Mouse (Mus musculus) forebrain, embryonic 12.5 days (tissue): ENCODE measurements around the gene Tbc1d30. TPM values are rescaled to one million over a fixed set of nuclear protein-coding genes. Genes with fewer than 3 reads are reported as not detected.

Experiments
- ATAC-seq: fragments of 200-750 bp; cut with Nextera tagmentation; 2 replicates; pipeline ENCODE4 v1.8.0; 2017; ENCODE audit warnings: moderate TSS enrichment; ENCODE audit not compliant: low FRiP score
- H3K27ac ChIP-seq: fragments of 300-500 bp; sonication (generic); 2 replicates; pipeline ENCODE4 v1.5.1; 2016; ENCODE audit warnings: mild to moderate bottlenecking
- H3K27me3 ChIP-seq: fragments of 300-500 bp; sonication (generic); 2 replicates; pipeline ENCODE4 v1.6.1; 2016; ENCODE audit warnings: mild to moderate bottlenecking
- H3K36me3 ChIP-seq: fragments of 300-500 bp; sonication (generic); replicated peaks from 2 replicates; pipeline ENCODE4 v1.6.1; 2016; ENCODE audit warnings: mild to moderate bottlenecking
- H3K4me1 ChIP-seq: fragments of 300-500 bp; sonication (generic); 2 replicates; pipeline ENCODE4 v1.6.1; 2016
- H3K4me2 ChIP-seq: fragments of 300-500 bp; sonication (generic); 2 replicates; pipeline ENCODE4 v1.6.1; 2016; ENCODE audit warnings: mild to moderate bottlenecking, moderate library complexity
- H3K4me3 ChIP-seq: fragments of 300-500 bp; sonication (generic); replicated peaks from 2 replicates; pipeline ENCODE4 v1.5.1; 2016; ENCODE audit warnings: mild to moderate bottlenecking
- H3K9ac ChIP-seq: fragments of 300-500 bp; sonication (generic); 2 replicates; pipeline ENCODE4 v1.6.1; 2016; ENCODE audit warnings: mild to moderate bottlenecking
- H3K9me3 ChIP-seq: fragments of 300-500 bp; sonication (generic); 2 replicates; pipeline ENCODE4 v1.6.1; 2016
- WGBS: fragments of 180-500 bp; shearing (Covaris S2); methylation state at CpG from one replicate; pipeline ENCODE4 v1.1.7; 2016; 5-methylcytosine and 5-hydroxymethylcytosine counted together
- polyA plus RNA-seq: library from polyadenylated mRNA; unstranded; fragments of >200 nt; fragmentation: Nextera tagmentation; extraction: Ambion mirVana; gene quantifications from 2 replicates; pipeline ENCODE4 v1.2.1, GENCODE M21; 2016

Tbc1d30 gene
- polyA plus RNA-seq, 1 experiment from 2014 or later, result 5.0 TPM

- WGBS, result 82% methylated on average over 7 of the region's 7 CpGs
- Histone ChIP-seq H3K9me3 (no peaks in the 10 kb centered on the region), H3K9ac (no peak overlapping the region), H3K27me3 (peaks cover 13% of the 10 kb centered on the region; the same call in 1 of the 2 replicates), H3K27ac (no peak overlapping the region), H3K4me2 (no peak overlapping the region), H3K36me3 (no peaks in the 10 kb centered on the region), H3K4me1 (no peaks in the 10 kb centered on the region), H3K4me3 (no peak overlapping the region)
- no peak for ATAC-seq
Measured at GRCm38 (mm10) chr10:121252781-121253180, 98.3 kb downstream of the Tbc1d30 start.

GRCm38 (mm10) chr10:121251191-121251590, 99.9 kb downstream of the Tbc1d30 start:
- ATAC-seq, result no peak
- no peak overlapping the region for H3K27ac ChIP-seq
- no peak overlapping the region for H3K4me3 ChIP-seq
- H3K4me1 ChIP-seq, result no peaks in the 10 kb centered on the region
- H3K9ac ChIP-seq, result no peak overlapping the region
- WGBS, result 63% methylated on average over 8 of the region's 8 CpGs
- peaks cover 9% of the 10 kb centered on the region; the same call in 1 of the 2 replicates for H3K27me3 ChIP-seq
- H3K4me2 ChIP-seq, result no peak overlapping the region
- H3K9me3 ChIP-seq, result no peaks in the 10 kb centered on the region
- no peaks in the 10 kb centered on the region for H3K36me3 ChIP-seq

- no peak overlapping the region for H3K27ac ChIP-seq
- no peak overlapping the region for H3K4me2 ChIP-seq
- no peaks in the 10 kb centered on the region for H3K36me3 ChIP-seq
- H3K4me3 ChIP-seq, result no peak overlapping the region
- no peak for ATAC-seq
- no peaks in the 10 kb centered on the region for H3K27me3 ChIP-seq
- H3K9me3 ChIP-seq, result no peaks in the 10 kb centered on the region
- H3K4me1 ChIP-seq, result no peaks in the 10 kb centered on the region
- 93% methylated on average over 4 of the region's 4 CpGs for WGBS
- H3K9ac ChIP-seq, result no peak overlapping the region
Measured at GRCm38 (mm10) chr10:121249820-121250219, 101.3 kb downstream of the Tbc1d30 start.

GRCm38 (mm10) chr10:121247545-121247944, 103.5 kb downstream of the Tbc1d30 start:
- Histone ChIP-seq H3K4me2 (no peak overlapping the region), H3K4me1 (no peaks in the 10 kb centered on the region), H3K36me3 (no peaks in the 10 kb centered on the region), H3K4me3 (no peak overlapping the region), H3K9me3 (no peaks in the 10 kb centered on the region), H3K27me3 (no peaks in the 10 kb centered on the region), H3K9ac (no peak overlapping the region), H3K27ac (no peak overlapping the region)
- 96% methylated on average over 11 of the region's 11 CpGs for WGBS
- ATAC-seq, result no peak

GRCm38 (mm10) chr10:121246971-121247370, 104.1 kb downstream of the Tbc1d30 start:
- Histone ChIP-seq H3K4me3 (no peak overlapping the region), H3K4me1 (no peaks in the 10 kb centered on the region), H3K4me2 (no peak overlapping the region), H3K36me3 (no peaks in the 10 kb centered on the region), H3K27me3 (no peaks in the 10 kb centered on the region), H3K9me3 (no peaks in the 10 kb centered on the region), H3K9ac (no peak overlapping the region), H3K27ac (no peak overlapping the region)
- WGBS, result 89% methylated on average over 21 of the region's 21 CpGs
- ATAC-seq, result no peak

GRCm38 (mm10) chr10:121243373-121244207, 107.5 kb downstream of the Tbc1d30 start:
- no peaks in the 10 kb centered on the region for H3K9me3 ChIP-seq
- H3K4me2 ChIP-seq, result no peak overlapping the region
- H3K36me3 ChIP-seq, result no peaks in the 10 kb centered on the region
- H3K9ac ChIP-seq, result no peak overlapping the region
- peaks cover 4% of the 10 kb centered on the region for H3K4me1 ChIP-seq
- H3K27me3 ChIP-seq, result no peaks in the 10 kb centered on the region
- 90% methylated on average over 23 of the region's 23 CpGs for WGBS
- no peak overlapping the region for H3K4me3 ChIP-seq
- H3K27ac ChIP-seq, result no peak overlapping the region
- no peak for ATAC-seq

- no peak for ATAC-seq
- Histone ChIP-seq H3K27me3 (no peaks in the 10 kb centered on the region), H3K4me1 (peaks cover 10% of the 10 kb centered on the region), H3K4me3 (no peak overlapping the region), H3K9me3 (no peaks in the 10 kb centered on the region), H3K9ac (no peak overlapping the region), H3K4me2 (no peak overlapping the region), H3K27ac (no peak overlapping the region), H3K36me3 (no peaks in the 10 kb centered on the region)
- 84% methylated on average over 10 of the region's 10 CpGs for WGBS
Measured at GRCm38 (mm10) chr10:121242596-121242995, 108.5 kb downstream of the Tbc1d30 start.

- H3K36me3 ChIP-seq, result no peaks in the 10 kb centered on the region
- H3K27ac ChIP-seq, result no peak overlapping the region
- peaks cover 10% of the 10 kb centered on the region for H3K4me1 ChIP-seq
- no peaks in the 10 kb centered on the region for H3K9me3 ChIP-seq
- no peak overlapping the region for H3K9ac ChIP-seq
- ATAC-seq, result no peak
- H3K27me3 ChIP-seq, result no peaks in the 10 kb centered on the region
- WGBS, result 78% methylated on average over 10 of the region's 10 CpGs
- H3K4me2 ChIP-seq, result no peak overlapping the region
- H3K4me3 ChIP-seq, result no peak overlapping the region
Measured at GRCm38 (mm10) chr10:121239065-121239464, 112.0 kb downstream of the Tbc1d30 start.

- Histone ChIP-seq H3K36me3 (no peaks in the 10 kb centered on the region), H3K9ac (no peak overlapping the region), H3K27ac (no peak overlapping the region), H3K4me2 (no peak overlapping the region), H3K4me1 (peaks cover 10% of the 10 kb centered on the region), H3K27me3 (no peaks in the 10 kb centered on the region), H3K4me3 (no peak overlapping the region), H3K9me3 (no peaks in the 10 kb centered on the region)
- 33% methylated on average over 16 of the region's 16 CpGs for WGBS
- no peak for ATAC-seq
Measured at GRCm38 (mm10) chr10:121238551-121238950, 112.5 kb downstream of the Tbc1d30 start.

- Histone ChIP-seq H3K4me3 (no peak overlapping the region), H3K27me3 (no peaks in the 10 kb centered on the region), H3K4me1 (peaks cover 10% of the 10 kb centered on the region), H3K36me3 (no peaks in the 10 kb centered on the region), H3K9ac (no peak overlapping the region), H3K9me3 (no peaks in the 10 kb centered on the region), H3K4me2 (no peak overlapping the region), H3K27ac (no peak overlapping the region)
- ATAC-seq, result no peak
- 87% methylated on average over 5 of the region's 5 CpGs for WGBS
Measured at GRCm38 (mm10) chr10:121237377-121237776, 113.7 kb downstream of the Tbc1d30 start.

- H3K27me3 ChIP-seq, result no peaks in the 10 kb centered on the region
- peaks cover 10% of the 10 kb centered on the region for H3K4me1 ChIP-seq
- peaks cover 5% of the 10 kb centered on the region; the same call in 1 of the 2 replicates for H3K9me3 ChIP-seq
- no peak overlapping the region for H3K9ac ChIP-seq
- no peak overlapping the region for H3K4me3 ChIP-seq
- no peak overlapping the region for H3K4me2 ChIP-seq
- no peaks in the 10 kb centered on the region for H3K36me3 ChIP-seq
- no peak for ATAC-seq
- 87% methylated on average over 10 of the region's 10 CpGs for WGBS
- no peak overlapping the region for H3K27ac ChIP-seq
Measured at GRCm38 (mm10) chr10:121235167-121235824, 115.8 kb downstream of the Tbc1d30 start.

- no peak overlapping the region for H3K9ac ChIP-seq
- H3K27ac ChIP-seq, result no peak overlapping the region
- no peaks in the 10 kb centered on the region for H3K27me3 ChIP-seq
- no peak overlapping the region for H3K4me2 ChIP-seq
- peaks cover 10% of the 10 kb centered on the region for H3K4me1 ChIP-seq
- peaks cover 5% of the 10 kb centered on the region; the same call in 1 of the 2 replicates for H3K9me3 ChIP-seq
- no peak for ATAC-seq
- 84% methylated on average over 3 of the region's 3 CpGs for WGBS
- no peak overlapping the region for H3K4me3 ChIP-seq
- H3K36me3 ChIP-seq, result no peaks in the 10 kb centered on the region
Measured at GRCm38 (mm10) chr10:121234476-121234875, 116.6 kb downstream of the Tbc1d30 start.
